Mouse (Mus musculus) testis, adult 2 months (tissue): ENCODE data around the gene Fam120b.

Source experiments
- CTCF ChIP-seq: fragments of 200-500 bp; IDR thresholded peaks from 2 replicates; pipeline ENCODE4 v1.5.1; 2012; ENCODE audit warnings: low read depth, mild to moderate bottlenecking, inconsistent platforms, low read length, moderate library complexity; ENCODE audit not compliant: control insufficient read depth, insufficient read depth, insufficient replicate concordance
- POLR2A ChIP-seq: fragments of 200-500 bp; IDR thresholded peaks from 2 replicates; pipeline ENCODE4 v1.6.1; 2012; ENCODE audit warnings: low read depth, mild to moderate bottlenecking, inconsistent platforms, low read length, moderate library complexity; ENCODE audit not compliant: control insufficient read depth

DNA sequence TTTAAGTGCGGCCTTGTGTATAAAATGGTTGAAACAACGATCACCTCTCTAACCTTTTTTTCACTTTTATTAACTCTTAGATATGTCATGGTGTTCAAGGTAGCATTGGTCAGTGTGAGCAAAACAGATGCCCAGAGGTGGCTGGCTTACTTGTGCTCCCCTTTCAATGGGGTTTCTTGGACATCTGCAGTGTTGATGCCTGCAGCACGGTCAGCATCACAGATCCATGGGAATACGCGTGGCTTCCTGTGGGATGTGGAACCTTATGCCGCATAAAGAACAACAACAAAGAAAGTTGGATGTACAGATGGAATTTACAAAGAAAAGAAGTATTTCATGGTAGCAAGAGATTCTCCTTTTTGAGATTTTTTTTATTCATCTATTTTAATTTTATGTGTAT, 25.4 kb downstream of the Fam120b start:
- TF ChIP-seq CTCF (no peak), POLR2A (no peak)
